Mouse (Mus musculus) embryonic facial prominence, embryonic 10.5 days (tissue): ENCODE data around the gene Gm9903. TPM values are rescaled to one million over a fixed set of nuclear protein-coding genes. Genes with fewer than 3 reads are reported as not detected.

Experiments
- DNase-seq: peaks from one replicate; pipeline ENCODE4 v3.0.0-alpha.2; 2017; ENCODE audit warnings: low spot score
- H3K27ac ChIP-seq: fragments of 300-500 bp; sonication (generic); replicated peaks from 2 replicates; pipeline ENCODE4 v1.5.1; 2016; ENCODE audit warnings: mild to moderate bottlenecking
- H3K27me3 ChIP-seq: fragments of 300-500 bp; sonication (generic); replicated peaks from 2 replicates; pipeline ENCODE4 v1.6.1; 2016; ENCODE audit warnings: low read depth, mild to moderate bottlenecking; ENCODE audit not compliant: poor library complexity, severe bottlenecking
- H3K36me3 ChIP-seq: fragments of 300-500 bp; sonication (generic); replicated peaks from 2 replicates; pipeline ENCODE4 v1.6.1; 2016; ENCODE audit warnings: mild to moderate bottlenecking, moderate library complexity
- H3K4me1 ChIP-seq: fragments of 300-500 bp; sonication (generic); 2 replicates; pipeline ENCODE4 v1.6.1; 2016
- H3K4me3 ChIP-seq: fragments of 300-500 bp; sonication (generic); 2 replicates; pipeline ENCODE4 v1.5.1; 2016; ENCODE audit warnings: mild to moderate bottlenecking, moderate library complexity
- H3K9me3 ChIP-seq: fragments of 300-500 bp; sonication (generic); 2 replicates; pipeline ENCODE4 v1.6.1; 2016; ENCODE audit warnings: mild to moderate bottlenecking
- WGBS: fragments of 180-500 bp; shearing (Covaris S2); methylation state at CpG from one replicate; pipeline ENCODE4 v1.1.7; 2016; 5-methylcytosine and 5-hydroxymethylcytosine counted together
- polyA plus RNA-seq: library from polyadenylated mRNA; unstranded; fragments of >200 nt; fragmentation: Nextera tagmentation; extraction: Ambion mirVana; gene quantifications from 2 replicates; pipeline ENCODE4 v1.2.1, GENCODE M21; 2016

The Gm9903 gene
- polyA plus RNA-seq, 1 experiment from 2014 or later, result 0.32 TPM

DNA sequence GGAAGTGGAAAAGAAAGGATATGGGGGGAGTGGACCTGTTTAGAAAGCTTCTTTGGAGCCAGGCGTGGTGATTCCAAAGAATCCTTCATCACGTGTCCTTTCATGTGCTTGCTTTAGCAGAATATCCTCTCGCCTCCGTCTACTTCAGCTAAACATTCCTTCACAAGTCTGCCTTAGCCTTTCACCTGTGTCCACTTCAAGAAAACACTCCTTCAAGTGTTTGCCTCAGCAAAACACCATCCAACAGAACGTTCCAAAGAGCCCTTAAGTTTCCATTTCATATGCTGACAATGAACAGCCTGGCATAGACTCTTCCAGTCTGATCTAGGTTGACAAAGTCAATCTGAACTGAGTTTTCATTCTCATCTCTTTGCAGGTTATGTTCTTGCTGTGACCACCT is 48.5 kb downstream of the Gm9903 start:
- DNase-seq, result no peak
- H3K27ac ChIP-seq, result no peak overlapping the region
- 85% methylated on average over 5 of the region's 5 CpGs for WGBS

DNA sequence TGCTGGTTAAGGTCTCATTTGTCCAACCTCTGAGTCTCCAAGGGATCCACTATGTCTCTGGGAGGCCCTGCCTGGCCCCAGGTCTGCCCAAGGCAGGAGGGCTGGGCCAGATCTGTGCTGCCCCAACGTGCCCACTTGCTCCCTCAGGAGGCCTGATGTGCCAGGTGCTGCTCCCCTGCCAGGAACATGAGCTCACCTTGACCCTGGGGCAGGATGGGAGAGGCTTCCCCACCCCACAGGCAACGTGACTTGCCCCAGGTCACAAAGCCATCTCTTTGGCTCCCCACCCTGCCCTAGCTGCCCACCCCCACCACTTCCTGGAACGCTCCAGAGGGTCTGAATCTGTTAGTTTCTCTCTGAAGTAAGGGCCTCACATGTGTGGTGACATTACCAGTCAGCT is 51.3 kb downstream of the Gm9903 start:
- no peak overlapping the region for H3K27ac ChIP-seq

More for the DNA sequence above, 48.5 kb downstream of the Gm9903 start:
- Histone ChIP-seq H3K36me3 (peaks cover 14% of the 10 kb centered on the region), H3K4me1 (peaks cover 13% of the 10 kb centered on the region), H3K27me3 (no peaks in the 10 kb centered on the region), H3K4me3 (no peak overlapping the region), H3K9me3 (no peaks in the 10 kb centered on the region)

More for the DNA sequence above, 51.3 kb downstream of the Gm9903 start:
- Histone ChIP-seq H3K9me3 (no peaks in the 10 kb centered on the region), H3K4me3 (no peak overlapping the region), H3K4me1 (peaks cover 12% of the 10 kb centered on the region; the same call in 1 of the 2 replicates), H3K27me3 (peaks cover 7% of the 10 kb centered on the region; the same call in 1 of the 2 replicates), H3K36me3 (no peaks in the 10 kb centered on the region)
- no peak for DNase-seq
- 60% methylated on average over 3 of the region's 3 CpGs for WGBS

Other genes with a start within 250 kb of the Gm9903 start
- not detected in 2 replicates for gene Nkx1-1, start 195.9 kb upstream of the Gm9903 start, polyA plus RNA-seq
- 78.2 and 79.9 TPM in 2 replicates for gene Fam53a, start 290 bp upstream of the Gm9903 start, polyA plus RNA-seq
- gene Slbp, start 22.6 kb downstream of the Gm9903 start, polyA plus RNA-seq, result 313 and 322 TPM in 2 replicates
- gene Tacc3, start 28.2 kb downstream of the Gm9903 start, polyA plus RNA-seq, result 318 and 337 TPM in 2 replicates
- 37.1 and 40.0 TPM in 2 replicates for gene Tmem129, start 28.5 kb downstream of the Gm9903 start, polyA plus RNA-seq
- 12.9 and 36.8 TPM in 2 replicates for gene Fgfr3, start 91.7 kb downstream of the Gm9903 start, polyA plus RNA-seq
- gene Letm1, start 152.9 kb downstream of the Gm9903 start, polyA plus RNA-seq, result 56.3 and 59.8 TPM in 2 replicates
- 77.2 and 91.2 TPM in 2 replicates for gene Nsd2, start 190.8 kb downstream of the Gm9903 start, polyA plus RNA-seq